ENCODE assay signal across 14 mouse cellular contexts in genomic region chr16:21996881-21997641, GRCm38 (mm10). TPM values are rescaled to one million over a fixed set of nuclear protein-coding genes. Genes with fewer than 3 reads are reported as not detected.
A peak's percentile ranks its signal among the peaks of the same experiment; 100 is the strongest.
DNase-seq lines count a peak whose midpoint lies in the region; ATAC-seq lines count a peak whose summit lies in the region.
"Had no signal": no experiment of that assay in that cellular context is flagged by ENCODE, and none has a peak within 500 bp of the region (broad histone marks: within the 10 kb centered on the region; RNA-seq: fewer than 3 reads in every experiment).

No protein-coding gene starts in this region.

- ATAC-seq in kidney, embryonic 16.5 days (ENCODE audit: low FRiP score, low TSS enrichment) = no peak
- peak; percentile 87 for ATAC-seq in stomach, embryonic 14.5 days (ENCODE audit: insufficient number of reproducible peaks, insufficient read depth, low FRiP score, low read depth)
- ATAC-seq in hindbrain, embryonic 16.5 days = no peak
- ATAC-seq: CD4-positive, CD25-positive, alpha-beta regulatory T cell, adult 4 months; forebrain, embryonic 14.5 days; hindbrain, postnatal 0 days had no signal

- no peaks in the 10 kb centered on the region for H3K36me3 ChIP-seq in kidney, embryonic 16.5 days (ENCODE audit: insufficient read depth, low read length)
- no peaks in the 10 kb centered on the region; the same call in 1 of the 2 replicates for H3K36me3 ChIP-seq in erythroblast, embryonic 14.5 days (ENCODE audit: control insufficient read depth)
- no peaks in the 10 kb centered on the region for H3K36me3 ChIP-seq in stomach, embryonic 14.5 days (ENCODE audit: control insufficient read depth, insufficient read depth, low read length)
- H3K36me3 ChIP-seq in hindbrain, embryonic 16.5 days (ENCODE audit: control insufficient read depth, insufficient read depth, low read length) = no peaks in the 10 kb centered on the region
- H3K36me3 ChIP-seq: neural tube, embryonic 13.5 days had no signal

- H3K4me1 ChIP-seq in kidney, embryonic 16.5 days (ENCODE audit: insufficient read depth, low read length) = peaks cover 3% of the 10 kb centered on the region; the same call in 1 of the 2 replicates
- H3K4me1 ChIP-seq in erythroblast, embryonic 14.5 days (ENCODE audit: control insufficient read depth) = peaks cover 53% of the 10 kb centered on the region
- peaks cover 6% of the 10 kb centered on the region; the same call in 1 of the 2 replicates for H3K4me1 ChIP-seq in stomach, embryonic 14.5 days (ENCODE audit: control insufficient read depth, insufficient read depth, low read length)
- peaks cover 4% of the 10 kb centered on the region; the same call in 1 of the 2 replicates for H3K4me1 ChIP-seq in hindbrain, embryonic 16.5 days (ENCODE audit: control insufficient read depth, insufficient read depth, low read depth, low read length)

- H3K4me2 ChIP-seq in kidney, embryonic 16.5 days (replicated peaks; ENCODE audit: low read depth, low read length) = no peak overlapping the region
- H3K4me2 ChIP-seq in stomach, embryonic 14.5 days (replicated peaks; ENCODE audit: low read depth, low read length) = 0 out of 2 replicates have a peak overlapping the region, but pooled peaks have one; percentile 5
- H3K4me2 ChIP-seq in hindbrain, embryonic 16.5 days (ENCODE audit: low read length) = no peak overlapping the region
- H3K4me2 ChIP-seq: midbrain, embryonic 11.5 days; neural tube, embryonic 13.5 days had no signal

- DNase-seq in kidney, postnatal 25 days = no peak
- DNase-seq in lung, adult 18-20 months = peak; percentile 78 to 85
- DNase-seq in kidney, postnatal 4 days = no peak
- no peak for DNase-seq in thymus, postnatal 25 days
- DNase-seq: right cerebral cortex, postnatal 4 days had no signal

- peak overlapping the region; percentile 10; the same call in 1 of the 2 replicates for H3K27ac ChIP-seq in kidney, embryonic 16.5 days (ENCODE audit: low read length)
- peak overlapping the region; percentile 87 for H3K27ac ChIP-seq in stomach, embryonic 14.5 days (ENCODE audit: low read length)
- no peak overlapping the region for H3K27ac ChIP-seq in hindbrain, embryonic 16.5 days (ENCODE audit: low read depth, low read length)
- H3K27ac ChIP-seq: hindbrain, postnatal 0 days; neural tube, embryonic 13.5 days had no signal

- H3K9me3 ChIP-seq in kidney, embryonic 16.5 days (ENCODE audit: low read length) = no peaks in the 10 kb centered on the region
- H3K9me3 ChIP-seq in erythroblast, embryonic 14.5 days (ENCODE audit: control insufficient read depth, low read length) = no peaks in the 10 kb centered on the region
- H3K9me3 ChIP-seq in stomach, embryonic 14.5 days (ENCODE audit: control insufficient read depth, low read depth, low read length) = no peaks in the 10 kb centered on the region
- no peaks in the 10 kb centered on the region for H3K9me3 ChIP-seq in hindbrain, embryonic 16.5 days (ENCODE audit: control insufficient read depth, low read length)
- H3K9me3 ChIP-seq: neural tube, embryonic 13.5 days had no signal

- no peak overlapping the region for H3K9ac ChIP-seq in kidney, embryonic 16.5 days (replicated peaks; ENCODE audit: low read length)
- no peak overlapping the region for H3K9ac ChIP-seq in stomach, embryonic 14.5 days (replicated peaks; ENCODE audit: low read depth, low read length)
- no peak overlapping the region for H3K9ac ChIP-seq in hindbrain, embryonic 16.5 days (ENCODE audit: low read depth, low read length)
- H3K9ac ChIP-seq: neural tube, embryonic 13.5 days had no signal

- H3K27me3 ChIP-seq in kidney, embryonic 16.5 days (ENCODE audit: insufficient read depth, low read length) = no peaks in the 10 kb centered on the region
- H3K27me3 ChIP-seq in erythroblast, embryonic 14.5 days (ENCODE audit: control insufficient read depth) = peaks cover 9% of the 10 kb centered on the region
- no peaks in the 10 kb centered on the region for H3K27me3 ChIP-seq in stomach, embryonic 14.5 days (ENCODE audit: control insufficient read depth, insufficient read depth, low read length)
- H3K27me3 ChIP-seq in hindbrain, embryonic 16.5 days (replicated peaks; ENCODE audit: control insufficient read depth, insufficient read depth, low read length) = no peaks in the 10 kb centered on the region

- H3K4me3 ChIP-seq in kidney, embryonic 16.5 days (ENCODE audit: low read length) = no peak overlapping the region
- H3K4me3 ChIP-seq in erythroblast, embryonic 14.5 days (replicated peaks) = peak overlapping the region; percentile 52
- no peak overlapping the region for H3K4me3 ChIP-seq in stomach, embryonic 14.5 days (ENCODE audit: low read depth, low read length)
- no peak overlapping the region for H3K4me3 ChIP-seq in hindbrain, embryonic 16.5 days (ENCODE audit: low read length)
- H3K4me3 ChIP-seq: neural tube, embryonic 13.5 days had no signal

- 43% methylated on average over 5 of the region's 5 CpGs for WGBS in kidney, embryonic 16.5 days
- 25% methylated on average over 5 of the region's 5 CpGs for WGBS in stomach, embryonic 14.5 days
- WGBS in hindbrain, embryonic 16.5 days = 73% methylated on average over 5 of the region's 5 CpGs

RNA-seq across cellular contexts. Expression of gene Liph, which starts 1.6 kb away (rescaled TPM):
- 0.48 and 0.96 TPM in 2 replicates for polyA plus RNA-seq in kidney, embryonic 16.5 days (2015; fragmentation: Nextera tagmentation; extraction: Ambion mirVana)
- polyA plus RNA-seq in erythroblast, embryonic 14.5 days (2012) = 0.06 and 0.08 TPM in 2 replicates
- polyA plus RNA-seq in stomach, embryonic 14.5 days (2014; fragmentation: Nextera tagmentation; extraction: Ambion mirVana) = 4.6 and 6.1 TPM in 2 replicates
- 0.77 and 1.0 TPM in 2 replicates for polyA plus RNA-seq in hindbrain, embryonic 16.5 days (2015; fragmentation: Nextera tagmentation; extraction: Ambion mirVana)

RNA-seq across cellular contexts. Expression of gene Senp2, which starts 12.2 kb away (rescaled TPM):
- polyA plus RNA-seq in kidney, embryonic 16.5 days (2015; fragmentation: Nextera tagmentation; extraction: Ambion mirVana) = 37.0 and 41.0 TPM in 2 replicates
- polyA plus RNA-seq in erythroblast, embryonic 14.5 days (2012) = 1.5 TPM in 2 replicates
- polyA plus RNA-seq in stomach, embryonic 14.5 days (2014; fragmentation: Nextera tagmentation; extraction: Ambion mirVana) = 53.7 and 56.1 TPM in 2 replicates
- 43.1 and 45.5 TPM in 2 replicates for polyA plus RNA-seq in hindbrain, embryonic 16.5 days (2015; fragmentation: Nextera tagmentation; extraction: Ambion mirVana)

RNA-seq across cellular contexts. Expression of gene Tmem41a, which starts 49.7 kb away (rescaled TPM):
- polyA plus RNA-seq in kidney, embryonic 16.5 days (2015; fragmentation: Nextera tagmentation; extraction: Ambion mirVana) = 24.7 and 24.9 TPM in 2 replicates
- 0.16 and 0.24 TPM in 2 replicates for polyA plus RNA-seq in erythroblast, embryonic 14.5 days (2012)
- 31.1 and 36.2 TPM in 2 replicates for polyA plus RNA-seq in stomach, embryonic 14.5 days (2014; fragmentation: Nextera tagmentation; extraction: Ambion mirVana)
- polyA plus RNA-seq in hindbrain, embryonic 16.5 days (2015; fragmentation: Nextera tagmentation; extraction: Ambion mirVana) = 51.5 and 53.6 TPM in 2 replicates

Comparison
In these comparisons a context has a peak if more than half of its experiments do, and no peak if none do; other contexts are left out.
1. DNase-seq: peak in lung, adult 18-20 months (2 of 2); none in kidney, postnatal 25 days (0 of 2), kidney, postnatal 4 days (0 of 2) and thymus, postnatal 25 days (single experiment).
2. RNA of gene Senp2, which starts 12.2 kb away (polyA plus RNA-seq): 53.7 to 56.1 TPM in stomach, embryonic 14.5 days, 43.1 to 45.5 TPM in hindbrain, embryonic 16.5 days and 37.0 to 41.0 TPM in kidney, embryonic 16.5 days; 1.5 TPM in erythroblast, embryonic 14.5 days; every median in the first group is over 10 times any median in the second.
3. RNA of gene Tmem41a, which starts 49.7 kb away (polyA plus RNA-seq): 51.5 to 53.6 TPM in hindbrain, embryonic 16.5 days, 31.1 to 36.2 TPM in stomach, embryonic 14.5 days and 24.7 to 24.9 TPM in kidney, embryonic 16.5 days; 0.16 to 0.24 TPM in erythroblast, embryonic 14.5 days; every median in the first group is over 10 times any median in the second.